Comparison of ENCODE assay signal across 14 mouse cellular contexts in the genomic region with DNA sequence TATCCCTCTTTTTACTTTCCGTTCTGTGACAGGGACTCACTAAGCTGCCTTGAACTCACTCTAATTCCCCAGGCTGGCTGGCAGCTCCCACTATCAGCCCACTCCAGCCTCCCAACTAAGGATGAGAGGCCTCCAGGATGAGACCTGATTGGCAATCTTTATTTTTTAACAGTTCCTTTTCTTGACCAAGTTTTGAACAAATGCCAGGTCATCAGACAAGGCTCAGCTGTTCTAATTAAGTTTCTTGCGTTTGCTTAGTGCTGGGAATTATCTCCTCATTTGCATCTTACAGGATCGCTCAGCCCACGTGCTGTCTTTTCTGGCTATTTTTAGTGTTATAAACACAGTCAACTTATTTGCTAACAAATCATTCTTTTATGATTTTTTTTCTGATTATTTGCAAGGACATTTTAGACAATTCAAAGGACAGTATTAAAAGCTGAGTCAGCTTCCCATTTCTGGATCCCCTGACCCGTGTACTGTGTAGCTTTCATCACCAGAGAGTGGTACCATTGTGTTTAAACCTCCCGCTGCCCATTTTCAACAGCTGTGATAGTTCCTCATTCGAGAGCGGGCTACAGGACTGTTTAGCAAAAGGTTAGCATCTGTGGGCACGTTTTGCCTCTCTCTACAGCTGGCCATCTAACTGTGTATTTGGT. TPM values are rescaled to one million over a fixed set of nuclear protein-coding genes. Genes with fewer than 3 reads are reported as not detected.
A peak's percentile ranks its signal among the peaks of the same experiment; 100 is the strongest.
DNase-seq lines count a peak whose midpoint lies in the region; ATAC-seq lines count a peak whose summit lies in the region.
"Had no signal": no experiment of that assay in that cellular context is flagged by ENCODE, and none has a peak within 500 bp of the region (broad histone marks: within the 10 kb centered on the region; RNA-seq: fewer than 3 reads in every experiment).

No protein-coding gene starts in this region.

- H3K9me3 ChIP-seq in midbrain, embryonic 11.5 days (ENCODE audit: control insufficient read depth, low read length), result no peaks in the 10 kb centered on the region
- H3K9me3 ChIP-seq in midbrain, embryonic 10.5 days (replicated peaks), result no peaks in the 10 kb centered on the region
- no peaks in the 10 kb centered on the region for H3K9me3 ChIP-seq in forebrain, embryonic 13.5 days (replicated peaks)
- H3K9me3 ChIP-seq in liver, embryonic 12.5 days (replicated peaks), result no peaks in the 10 kb centered on the region
- H3K9me3 ChIP-seq: heart, embryonic 13.5 days had no signal

- WGBS in midbrain, embryonic 11.5 days, result 55% methylated on average over 9 of the region's 9 CpGs
- 61% methylated on average over 9 of the region's 9 CpGs for WGBS in midbrain, embryonic 10.5 days
- WGBS in forebrain, embryonic 13.5 days, result 9% methylated on average over 9 of the region's 9 CpGs
- 43% methylated on average over 9 of the region's 9 CpGs for WGBS in liver, embryonic 12.5 days (ENCODE audit: insufficient replicate concordance)

- no peak overlapping the region for H3K9ac ChIP-seq in midbrain, embryonic 11.5 days (ENCODE audit: low read length)
- no peak overlapping the region for H3K9ac ChIP-seq in forebrain, embryonic 13.5 days
- no peak overlapping the region for H3K9ac ChIP-seq in liver, embryonic 12.5 days
- H3K9ac ChIP-seq: heart, embryonic 13.5 days; liver, embryonic 14.5 days had no signal

- H3K4me3 ChIP-seq in midbrain, embryonic 11.5 days (ENCODE audit: low read depth, low read length), result no peak overlapping the region
- H3K4me3 ChIP-seq in midbrain, embryonic 10.5 days, result no peak overlapping the region
- no peak overlapping the region for H3K4me3 ChIP-seq in forebrain, embryonic 13.5 days
- H3K4me3 ChIP-seq in liver, embryonic 12.5 days, result no peak overlapping the region
- H3K4me3 ChIP-seq: heart, embryonic 13.5 days; myocyte had no signal

- no peak overlapping the region for H3K27ac ChIP-seq in midbrain, embryonic 11.5 days (ENCODE audit: low read depth, low read length)
- H3K27ac ChIP-seq in midbrain, embryonic 10.5 days (replicated peaks), result no peak overlapping the region
- H3K27ac ChIP-seq in forebrain, embryonic 13.5 days, result 0 out of 2 replicates have a peak overlapping the region, but pooled peaks have one; percentile 16
- H3K27ac ChIP-seq in liver, embryonic 12.5 days, result no peak overlapping the region
- H3K27ac ChIP-seq: heart, embryonic 13.5 days; liver, embryonic 14.5 days had no signal

- no peaks in the 10 kb centered on the region for H3K36me3 ChIP-seq in midbrain, embryonic 11.5 days (ENCODE audit: control insufficient read depth, insufficient read depth, low read length)
- no peaks in the 10 kb centered on the region for H3K36me3 ChIP-seq in midbrain, embryonic 10.5 days
- H3K36me3 ChIP-seq in forebrain, embryonic 13.5 days (ENCODE audit: poor library complexity, severe bottlenecking), result no peaks in the 10 kb centered on the region
- no peaks in the 10 kb centered on the region for H3K36me3 ChIP-seq in liver, embryonic 12.5 days
- H3K36me3 ChIP-seq: heart, embryonic 13.5 days had no signal

- H3K27me3 ChIP-seq in midbrain, embryonic 11.5 days (ENCODE audit: control insufficient read depth, insufficient read depth, low read length), result no peaks in the 10 kb centered on the region
- peaks cover 6% of the 10 kb centered on the region for H3K27me3 ChIP-seq in midbrain, embryonic 10.5 days (ENCODE audit: low read depth, poor library complexity, severe bottlenecking)
- H3K27me3 ChIP-seq in forebrain, embryonic 13.5 days, result no peaks in the 10 kb centered on the region
- no peaks in the 10 kb centered on the region; the same call in 1 of the 2 replicates for H3K27me3 ChIP-seq in liver, embryonic 12.5 days (replicated peaks)
- H3K27me3 ChIP-seq: heart, embryonic 13.5 days had no signal

- H3K4me2 ChIP-seq in midbrain, embryonic 11.5 days, result no peak overlapping the region
- H3K4me2 ChIP-seq in forebrain, embryonic 13.5 days, result peak overlapping the region; percentile 17
- no peak overlapping the region for H3K4me2 ChIP-seq in liver, embryonic 12.5 days
- H3K4me2 ChIP-seq: heart, embryonic 13.5 days had no signal

- 0 out of 2 replicates have a peak, but pooled peaks cover 2% of the 10 kb centered on the region for H3K4me1 ChIP-seq in midbrain, embryonic 11.5 days (ENCODE audit: control insufficient read depth, insufficient read depth, low read length)
- H3K4me1 ChIP-seq in midbrain, embryonic 10.5 days, result peaks cover 13% of the 10 kb centered on the region
- H3K4me1 ChIP-seq in forebrain, embryonic 13.5 days, result peaks cover 22% of the 10 kb centered on the region
- H3K4me1 ChIP-seq in liver, embryonic 12.5 days, result peaks cover 8% of the 10 kb centered on the region; the same call in 1 of the 2 replicates

- DNase-seq in midbrain, embryonic 11.5 days (ENCODE audit: low spot score, missing footprints), result no peak
- no peak for DNase-seq in midbrain, embryonic 10.5 days (ENCODE audit: low spot score)
- DNase-seq in telencephalon, adult 2 months (ENCODE audit: low read depth, low spot score), result peak; percentile 33
- DNase-seq: adrenal gland, postnatal 14 days; kidney, adult 2 months; spleen, adult 18-20 months; thymus, postnatal 4 days had no signal

- peak; percentile 24; the same call in 1 of the 2 replicates for ATAC-seq in midbrain, embryonic 11.5 days (ENCODE audit: low FRiP score)
- peak; percentile 88 for ATAC-seq in forebrain, embryonic 13.5 days
- peak; percentile 64 for ATAC-seq in megakaryocyte-erythroid progenitor cell, adult 5-6 weeks (replicated peaks; ENCODE audit: low FRiP score, low TSS enrichment, poor library complexity, severe bottlenecking)
- no peak for ATAC-seq in liver, embryonic 12.5 days
- ATAC-seq in erythroid progenitor cell, adult 5-6 weeks (replicated peaks; ENCODE audit: low FRiP score, poor library complexity, severe bottlenecking), result no peak

RNA-seq across cellular contexts. Expression of a gene that starts 4.0 kb away (rescaled TPM):
- 20.5 and 22.1 TPM in 2 replicates for polyA plus RNA-seq in midbrain, embryonic 11.5 days (2014; fragmentation: Nextera tagmentation; extraction: Ambion mirVana)
- 17.2 and 17.5 TPM in 2 replicates for polyA plus RNA-seq in midbrain, embryonic 10.5 days (2016; fragmentation: Nextera tagmentation; extraction: Ambion mirVana)
- 14.5 and 16.2 TPM in 2 replicates for polyA plus RNA-seq in forebrain, embryonic 13.5 days (2015; fragmentation: Nextera tagmentation; extraction: Ambion mirVana)
- total RNA-seq in megakaryocyte-erythroid progenitor cell, adult 5-6 weeks (2014; fragmentation: Nextera tagmentation), result 7.4 and 21.6 TPM in 2 replicates
- total RNA-seq in megakaryocyte-erythroid progenitor cell, adult 5-6 weeks (2017), result 10.1 and 24.6 TPM in 2 replicates
- polyA plus RNA-seq in liver, embryonic 12.5 days (2016; fragmentation: Nextera tagmentation; extraction: Ambion mirVana), result 23.2 and 25.7 TPM in 2 replicates
- total RNA-seq in erythroid progenitor cell, adult 5-6 weeks (2015; ENCODE audit: low replicate concordance), result 77.8 and 87.2 TPM in 2 replicates
- total RNA-seq in erythroid progenitor cell, adult 5-6 weeks (2017; ENCODE audit: low replicate concordance), result 80.0 and 82.3 TPM in 2 replicates

RNA-seq across cellular contexts. Expression of a gene that starts 47.9 kb away (rescaled TPM):
- polyA plus RNA-seq in midbrain, embryonic 11.5 days (2014; fragmentation: Nextera tagmentation; extraction: Ambion mirVana), result 39.4 and 40.8 TPM in 2 replicates
- 43.2 and 47.5 TPM in 2 replicates for polyA plus RNA-seq in midbrain, embryonic 10.5 days (2016; fragmentation: Nextera tagmentation; extraction: Ambion mirVana)
- 22.7 and 24.1 TPM in 2 replicates for polyA plus RNA-seq in forebrain, embryonic 13.5 days (2015; fragmentation: Nextera tagmentation; extraction: Ambion mirVana)
- 12.8 and 20.1 TPM in 2 replicates for total RNA-seq in megakaryocyte-erythroid progenitor cell, adult 5-6 weeks (2014; fragmentation: Nextera tagmentation)
- 15.8 and 16.0 TPM in 2 replicates for total RNA-seq in megakaryocyte-erythroid progenitor cell, adult 5-6 weeks (2017)
- 16.2 and 19.0 TPM in 2 replicates for polyA plus RNA-seq in liver, embryonic 12.5 days (2016; fragmentation: Nextera tagmentation; extraction: Ambion mirVana)
- total RNA-seq in erythroid progenitor cell, adult 5-6 weeks (2015; ENCODE audit: low replicate concordance), result 9.6 and 17.7 TPM in 2 replicates
- total RNA-seq in erythroid progenitor cell, adult 5-6 weeks (2017; ENCODE audit: low replicate concordance), result 7.4 and 13.5 TPM in 2 replicates

Comparison
In these comparisons a context has a peak if more than half of its experiments do, and no peak if none do; other contexts are left out.
1. ATAC-seq: peak in midbrain, embryonic 11.5 days (single experiment), forebrain, embryonic 13.5 days (single experiment) and megakaryocyte-erythroid progenitor cell, adult 5-6 weeks (single experiment); none in liver, embryonic 12.5 days (single experiment) and erythroid progenitor cell, adult 5-6 weeks (single experiment).